Mouse (Mus musculus): ENCODE measurements around the gene Olfr435.
"Not testable (repeated sequence)": the region's sequence is repeated elsewhere in the genome, so short reads cannot be mapped to it uniquely, and the experiment has no call there.

The Olfr435 gene

GRCm38 (mm10) chr6:43196781-43197180 is at the start of gene Olfr435:
Gene Olfr435 (plus strand): TSS chr6:43197146.
- no peak for DNase-seq

GRCm38 (mm10) chr6:43159502-43159901 is 37.4 kb upstream of the Olfr435 start:
- DNase-seq: no peak

GRCm38 (mm10) chr6:43162982-43163381 is 34.0 kb upstream of the Olfr435 start, which contains the start of gene Olfr437:
Gene Olfr437 (plus strand): TSS chr6:43163282.
- no peak for DNase-seq

- DNase-seq: no peak
These were observed 29.7 kb upstream of the Olfr435 start for GRCm38 (mm10) chr6:43167246-43167645.

- no peak for DNase-seq
These were observed 25.1 kb upstream of the Olfr435 start, which contains the start of gene Olfr13 for GRCm38 (mm10) chr6:43171840-43172239. Gene Olfr13 (plus strand): TSS chr6:43172140.

GRCm38 (mm10) chr6:43178129-43178528 is 18.8 kb upstream of the Olfr435 start:
- DNase-seq: no peak

- DNase-seq: no peak
These were observed 18.1 kb upstream of the Olfr435 start for GRCm38 (mm10) chr6:43178584-43179501.

- DNase-seq: no peak
These were observed 6.0 kb upstream of the Olfr435 start for GRCm38 (mm10) chr6:43190986-43191385.

GRCm38 (mm10) chr6:43198094-43198493 is 1.1 kb downstream of the Olfr435 start:
- DNase-seq: no peak

- no peak for DNase-seq
These were observed 5.8 kb downstream of the Olfr435 start for GRCm38 (mm10) chr6:43202786-43203185.

- DNase-seq: no peak
These were observed 8.4 kb downstream of the Olfr435 start for GRCm38 (mm10) chr6:43205355-43205754.

GRCm38 (mm10) chr6:43212873-43213272 is 15.9 kb downstream of the Olfr435 start, which contains the start of gene Olfr434:
Gene Olfr434 (plus strand): TSS chr6:43213021.
- not testable (repeated sequence) for DNase-seq

- not testable (repeated sequence) for DNase-seq
These were observed 34.3 kb downstream of the Olfr435 start, which contains the start of gene Olfr47 for GRCm38 (mm10) chr6:43231255-43231654. Gene Olfr47 (plus strand): TSS chr6:43231529.

GRCm38 (mm10) chr6:43242061-43242460 is 45.1 kb downstream of the Olfr435 start:
- peak; percentile 17 to 25 for DNase-seq

- no peak for DNase-seq
These were observed 50.5 kb downstream of the Olfr435 start for GRCm38 (mm10) chr6:43247396-43247795.

GRCm38 (mm10) chr6:43252994-43253393 is 56.0 kb downstream of the Olfr435 start:
- DNase-seq: no peak
